Mouse (Mus musculus) heart, embryonic 14.5 days (tissue): ENCODE results near the gene Cnot10. TPM values are rescaled to one million over a fixed set of nuclear protein-coding genes. Genes with fewer than 3 reads are reported as not detected.
"Not testable (repeated sequence)": the region's sequence is repeated elsewhere in the genome, so short reads cannot be mapped to it uniquely, and the experiment has no call there.

Experiments used
- ATAC-seq: fragments of 200-750 bp; cut with Nextera tagmentation; 2 replicates; pipeline ENCODE4 v1.8.0; 2017; ENCODE audit warnings: low read depth, moderate TSS enrichment; ENCODE audit not compliant: insufficient number of reproducible peaks, insufficient read depth, low FRiP score
- H3K27ac ChIP-seq, 2 experiments: fragments of 200-500 bp in 1 of 2; fragments of 300-500 bp in 1 of 2; sonication (generic) in 1 of 2; replicated peaks in 1 of 2; 2 replicates each; pipeline ENCODE4 v1.5.1; 2012 to 2014; ENCODE audit warnings: low read depth in 2 of 2, low read length in 2 of 2, control low read depth in 1 of 2, mild to moderate bottlenecking in 1 of 2, mixed read lengths in 1 of 2; ENCODE audit not compliant: control insufficient read depth in 1 of 2, insufficient read depth in 1 of 2
- H3K27me3 ChIP-seq: fragments of 300-500 bp; sonication (generic); 2 replicates; pipeline ENCODE4 v1.6.1; 2014; ENCODE audit warnings: mild to moderate bottlenecking, low read length, control low read depth; ENCODE audit not compliant: control insufficient read depth, insufficient read depth
- H3K36me3 ChIP-seq: fragments of 300-500 bp; sonication (generic); 2 replicates; pipeline ENCODE4 v1.6.1; 2014; ENCODE audit warnings: mild to moderate bottlenecking, control low read depth, low read length, mixed read lengths; ENCODE audit not compliant: control insufficient read depth, insufficient read depth
- H3K4me1 ChIP-seq, 2 experiments: fragments of 200-500 bp in 1 of 2; fragments of 300-500 bp in 1 of 2; sonication (generic) in 1 of 2; 2 replicates each; pipeline ENCODE4 v1.6.1; 2012 to 2014; ENCODE audit warnings: low read length in 2 of 2, control low read depth in 1 of 2, mixed read lengths in 1 of 2; ENCODE audit not compliant: control insufficient read depth in 2 of 2, insufficient read depth in 2 of 2
- H3K4me2 ChIP-seq: fragments of 300-500 bp; sonication (generic); 2 replicates; pipeline ENCODE4 v1.6.1; 2014; ENCODE audit warnings: mild to moderate bottlenecking, low read length
- H3K4me3 ChIP-seq, 2 experiments: fragments of 200-500 bp in 1 of 2; fragments of 300-500 bp in 1 of 2; sonication (generic) in 1 of 2; 2 replicates each; pipeline ENCODE4 v1.5.1; 2012 to 2014; ENCODE audit warnings: low read length in 2 of 2, mild to moderate bottlenecking in 2 of 2, control low read depth in 1 of 2, low read depth in 1 of 2, moderate library complexity in 1 of 2; ENCODE audit not compliant: control insufficient read depth in 1 of 2, insufficient read depth in 1 of 2
- H3K9ac ChIP-seq: fragments of 300-500 bp; sonication (generic); 2 replicates; pipeline ENCODE4 v1.6.1; 2014; ENCODE audit warnings: mild to moderate bottlenecking, low read length
- H3K9me3 ChIP-seq: fragments of 300-500 bp; sonication (generic); 2 replicates; pipeline ENCODE4 v1.6.1; 2016; ENCODE audit warnings: low read length, control low read depth; ENCODE audit not compliant: control insufficient read depth
- WGBS: fragments of 180-500 bp; shearing (Covaris S2); extraction: QIAGEN DNeasy Blood & Tissue Kit; methylation state at CpG from one replicate; pipeline ENCODE4 v1.1.7; 2014; 5-methylcytosine and 5-hydroxymethylcytosine counted together
- polyA plus RNA-seq: library from polyadenylated mRNA; unstranded; fragments of >200 nt; fragmentation: Nextera tagmentation; extraction: Ambion mirVana; gene quantifications from 2 replicates; pipeline ENCODE4 v1.2.1, GENCODE M21; 2014

The Cnot10 gene
- polyA plus RNA-seq, 1 experiment from 2014 or later, result 34.5 TPM

DNA sequence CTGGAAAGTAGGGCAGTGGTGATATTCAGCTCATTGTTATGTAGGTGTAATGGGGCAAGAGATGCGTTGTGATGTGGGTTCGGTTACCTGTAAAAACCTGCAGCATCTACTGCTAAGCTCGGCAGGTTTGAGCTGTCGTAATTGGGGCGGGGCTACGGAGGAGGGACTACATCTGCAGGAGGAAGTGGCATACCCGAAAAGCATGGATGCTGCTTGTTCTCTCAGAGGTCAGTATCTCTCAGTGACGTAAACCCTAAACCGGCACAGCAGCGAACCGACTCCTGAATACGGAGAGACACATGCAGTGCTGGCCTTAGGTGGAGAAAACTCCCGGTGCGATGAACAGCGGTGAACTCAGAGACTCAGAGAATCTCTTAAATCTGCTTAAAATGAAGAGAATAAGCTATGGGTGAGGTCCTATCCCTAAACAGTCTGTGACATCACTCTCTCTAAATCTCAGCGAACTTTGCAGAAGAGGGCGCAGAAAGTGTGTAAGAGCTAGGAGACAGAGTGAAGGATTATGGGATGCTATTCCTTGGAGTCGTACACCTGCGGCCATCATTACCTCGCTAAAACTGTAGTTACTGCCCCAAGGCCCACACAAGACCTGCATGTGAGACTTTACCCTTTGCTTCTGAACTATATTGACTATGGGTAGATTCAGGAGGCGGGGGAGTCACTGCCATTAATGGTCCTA lies 11.1 kb upstream of the Cnot10 start:
- H3K4me2 ChIP-seq, result peak overlapping the region; percentile 30; the same call in 1 of the 2 replicates
- no peak overlapping the region for H3K27ac ChIP-seq
- H3K4me1 ChIP-seq, result no peaks in the 10 kb centered on the region
- H3K9ac ChIP-seq, result no peak overlapping the region
- H3K27me3 ChIP-seq, result no peaks in the 10 kb centered on the region
- WGBS, result 48% methylated on average over 21 of the region's 21 CpGs
- H3K4me3 ChIP-seq, result no peak overlapping the region
- H3K36me3 ChIP-seq, result no peaks in the 10 kb centered on the region
- 0 out of 2 replicates have a peak, but pooled peaks cover 2% of the 10 kb centered on the region for H3K9me3 ChIP-seq
- no peak for ATAC-seq

DNA sequence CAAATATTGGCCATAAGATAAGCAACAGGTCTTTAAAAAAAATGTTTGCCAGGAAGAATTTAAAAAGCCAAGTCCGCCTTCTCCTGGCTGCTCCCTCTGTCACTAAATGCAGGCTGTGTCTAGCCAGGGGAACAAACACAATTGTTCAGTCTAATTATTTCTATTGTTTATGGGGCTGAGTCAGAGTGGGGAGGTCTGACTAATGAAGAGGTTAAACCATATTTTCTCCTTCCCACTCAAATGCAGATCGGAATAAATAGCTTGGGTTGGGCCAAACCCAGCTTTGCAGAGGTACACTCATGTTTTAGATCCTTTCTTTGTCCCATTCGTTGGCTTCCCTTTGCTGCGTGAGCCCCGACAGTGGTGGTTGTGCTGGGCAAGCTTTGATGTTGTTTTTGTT lies 9.4 kb upstream of the Cnot10 start:
- 61% methylated on average over 5 of the region's 5 CpGs for WGBS

DNA sequence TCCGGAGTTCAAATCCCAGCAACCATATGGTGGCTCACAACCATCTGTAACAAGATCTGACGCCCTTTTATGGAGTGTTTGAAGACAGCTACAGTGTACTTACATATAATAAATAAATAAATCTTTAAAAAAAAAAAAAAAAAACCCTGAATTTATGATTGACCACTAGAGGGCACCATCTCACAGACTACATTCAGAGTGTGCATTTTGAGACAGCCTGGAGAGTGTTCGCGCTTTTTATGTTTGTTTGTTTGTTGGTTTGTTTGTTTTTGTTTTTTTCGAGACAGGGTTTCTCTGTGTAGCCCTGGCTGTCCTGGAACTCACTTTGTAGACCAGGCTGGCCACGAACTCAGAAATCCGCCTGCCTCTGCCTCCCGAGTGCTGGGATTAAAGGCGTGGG lies 8.5 kb upstream of the Cnot10 start:
- H3K27ac ChIP-seq, ATAC-seq, H3K27me3 ChIP-seq, H3K4me2 ChIP-seq, H3K4me3 ChIP-seq, H3K4me1 ChIP-seq, H3K36me3 ChIP-seq, H3K9ac ChIP-seq, H3K9me3 ChIP-seq: not testable (repeated sequence)
- 51% methylated on average over 8 of the region's 9 CpGs for WGBS

More for the DNA sequence above, 9.4 kb upstream of the Cnot10 start:
- no peak for ATAC-seq
- Histone ChIP-seq H3K27ac (no peak overlapping the region), H3K4me2 (no peak overlapping the region), H3K9ac (no peak overlapping the region), H3K4me3 (no peak overlapping the region), H3K27me3 (no peaks in the 10 kb centered on the region; the same call in 1 of the 2 replicates), H3K4me1 (no peaks in the 10 kb centered on the region), H3K9me3 (no peaks in the 10 kb centered on the region), H3K36me3 (no peaks in the 10 kb centered on the region)

DNA sequence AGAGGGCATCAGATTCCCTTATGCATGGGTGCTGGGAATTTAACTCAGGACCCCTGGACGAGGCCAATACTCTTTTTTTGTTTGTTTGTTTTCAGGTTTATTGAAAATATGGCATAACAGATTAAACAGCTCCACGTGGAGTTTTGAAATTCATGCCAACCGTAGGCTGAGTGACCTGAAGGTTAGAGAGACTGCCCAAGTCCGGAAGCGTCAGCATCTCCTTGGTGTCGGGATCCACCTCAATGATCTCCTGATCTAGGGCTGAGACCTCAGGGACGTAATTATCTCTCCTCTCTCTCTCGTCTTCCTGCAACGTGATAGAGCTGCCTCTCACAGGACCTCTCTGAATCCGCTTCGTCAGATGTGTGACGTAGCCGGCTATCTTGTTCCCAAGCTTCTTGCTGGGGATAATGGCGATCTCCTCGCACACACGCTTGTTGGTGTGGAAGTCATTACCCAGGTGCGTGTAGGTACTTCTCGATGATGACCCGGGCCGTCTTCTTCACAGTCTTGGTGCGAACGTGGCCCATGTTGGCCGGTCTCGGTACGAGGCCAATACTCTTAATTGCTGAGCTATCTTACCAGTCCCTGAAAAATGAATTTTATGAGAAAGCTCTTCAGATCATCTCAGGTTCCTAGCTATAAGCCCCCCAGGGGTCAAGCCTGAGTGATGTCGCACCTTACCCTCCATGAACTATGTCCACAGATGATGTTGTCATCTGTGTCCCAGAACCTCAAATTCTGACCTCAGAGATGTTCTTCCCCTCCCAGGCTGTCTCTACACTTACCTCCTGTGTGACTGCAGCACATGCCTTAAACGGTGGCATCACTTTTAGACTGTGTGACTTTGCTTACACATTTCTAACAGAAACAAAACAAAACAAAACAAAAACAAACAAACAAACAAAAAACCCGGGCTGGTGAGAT lies 7.8 kb upstream of the Cnot10 start:
- Histone ChIP-seq H3K9me3 (no peaks in the 10 kb centered on the region), H3K36me3 (no peaks in the 10 kb centered on the region), H3K4me3 (no peak overlapping the region), H3K9ac (no peak overlapping the region), H3K4me2 (no peak overlapping the region), H3K27me3 (peaks cover 11% of the 10 kb centered on the region; the same call in 1 of the 2 replicates), H3K27ac (no peak overlapping the region), H3K4me1 (no peaks in the 10 kb centered on the region)
- no peak for ATAC-seq
- WGBS, result 75% methylated on average over 28 of the region's 28 CpGs

DNA sequence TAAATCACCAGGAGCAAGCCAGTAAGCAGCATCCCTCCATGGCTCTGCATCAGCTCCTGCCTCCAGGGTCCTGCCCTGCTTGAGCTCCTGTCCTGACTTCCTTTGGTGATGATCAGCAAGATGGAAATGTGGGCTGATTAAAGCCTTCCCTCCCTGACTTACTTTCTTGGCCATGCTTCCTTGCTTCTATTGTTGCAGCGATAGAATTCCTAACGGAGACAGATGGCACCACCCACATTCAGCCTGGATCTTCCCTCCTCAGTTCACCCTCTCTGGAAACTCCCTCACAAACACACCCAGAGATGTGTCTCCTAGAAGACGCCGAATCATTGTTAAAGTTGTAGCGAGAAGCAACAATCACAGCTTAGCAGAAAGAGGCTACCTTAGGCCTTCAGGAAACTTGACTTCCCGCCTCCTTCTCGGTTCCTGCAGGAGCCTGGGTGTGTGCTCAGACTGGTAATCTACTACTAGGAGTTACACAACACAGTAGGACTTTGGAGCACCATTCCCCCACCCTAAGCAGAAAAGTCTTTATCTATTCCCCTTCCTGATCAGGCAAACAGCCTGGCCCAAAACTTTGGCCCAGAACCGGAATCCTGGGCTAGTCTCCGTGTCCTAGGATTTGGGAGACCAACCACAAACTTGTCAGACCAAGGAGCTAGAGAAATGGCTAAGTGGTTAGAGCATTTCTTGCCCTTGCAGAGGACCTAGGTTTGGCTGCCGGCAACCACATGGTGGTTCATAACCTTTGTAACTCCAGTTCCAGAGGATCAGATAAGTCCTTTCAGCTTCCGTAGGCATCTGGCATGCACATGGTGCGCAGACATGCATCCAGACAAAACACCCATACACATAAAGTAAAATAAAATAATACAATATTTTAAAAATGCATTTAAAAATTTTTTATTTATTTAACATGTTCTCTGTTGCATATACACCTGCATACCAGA lies 6.8 kb upstream of the Cnot10 start:
- Histone ChIP-seq H3K27me3 (peaks cover 11% of the 10 kb centered on the region; the same call in 1 of the 2 replicates), H3K4me3 (no peak overlapping the region), H3K4me2 (no peak overlapping the region), H3K9ac (no peak overlapping the region), H3K36me3 (no peaks in the 10 kb centered on the region), H3K4me1 (no peaks in the 10 kb centered on the region), H3K9me3 (no peaks in the 10 kb centered on the region), H3K27ac (no peak overlapping the region)
- no peak for ATAC-seq
- 80% methylated on average over 12 of the region's 12 CpGs for WGBS

DNA sequence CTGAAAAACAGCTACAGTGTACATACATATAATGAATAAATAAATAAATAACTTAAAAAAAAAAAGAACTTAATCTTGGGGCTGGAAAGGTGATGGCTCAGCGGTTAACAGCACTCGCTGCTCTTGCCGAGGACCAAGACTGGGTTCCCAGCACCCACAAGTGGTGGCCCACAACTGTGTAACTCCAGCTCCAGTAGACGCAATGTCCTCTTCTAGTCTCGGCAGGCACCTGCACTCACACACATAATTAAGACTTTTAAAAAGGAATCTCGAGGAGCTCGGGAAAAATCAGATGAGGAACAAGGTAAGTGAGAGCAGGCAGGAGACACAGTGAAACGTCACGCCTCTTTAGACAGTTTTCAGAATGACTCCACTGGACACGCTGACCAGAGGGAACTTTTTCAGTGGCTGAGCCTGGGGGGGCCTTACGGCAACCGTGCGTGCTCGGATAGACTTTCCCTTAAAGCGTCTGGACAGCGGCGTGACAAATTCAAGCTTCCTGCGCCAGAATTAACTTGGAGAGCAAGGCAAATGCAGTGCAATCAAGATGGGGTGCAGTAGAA lies 717 bp downstream of the Cnot10 start:
- whole genome bisulfite sequencing, result 13% methylated on average over 18 of the region's 18 CpGs
- Histone ChIP-seq H3K4me3 (peak overlapping the region; percentile 73 to 86), H3K27ac (peak overlapping the region; percentile 82 to 89), H3K4me2 (peak overlapping the region; percentile 90), H3K36me3 (no peaks in the 10 kb centered on the region), H3K9me3 (no peaks in the 10 kb centered on the region), H3K9ac (peak overlapping the region; percentile 90), H3K27me3 (0 out of 2 replicates have a peak, but pooled peaks cover 11% of the 10 kb centered on the region), H3K4me1 (peaks cover 2 to 8% of the 10 kb centered on the region in 2 experiments; a peak in 3 of 4 replicates)
- 0 out of 2 replicates have a peak, but pooled peaks have one; percentile 2 for ATAC-seq
